Mouse (Mus musculus) 416B (cell line): ENCODE measurements around the gene Ctss.
"Not testable (repeated sequence)": the region's sequence is repeated elsewhere in the genome, so short reads cannot be mapped to it uniquely, and the experiment has no call there.

ENCODE experiments used
- DNase-seq: peaks from one replicate; pipeline ENCODE4 v3.0.0; 2011; ENCODE audit warnings: low read depth

Gene Ctss

DNA sequence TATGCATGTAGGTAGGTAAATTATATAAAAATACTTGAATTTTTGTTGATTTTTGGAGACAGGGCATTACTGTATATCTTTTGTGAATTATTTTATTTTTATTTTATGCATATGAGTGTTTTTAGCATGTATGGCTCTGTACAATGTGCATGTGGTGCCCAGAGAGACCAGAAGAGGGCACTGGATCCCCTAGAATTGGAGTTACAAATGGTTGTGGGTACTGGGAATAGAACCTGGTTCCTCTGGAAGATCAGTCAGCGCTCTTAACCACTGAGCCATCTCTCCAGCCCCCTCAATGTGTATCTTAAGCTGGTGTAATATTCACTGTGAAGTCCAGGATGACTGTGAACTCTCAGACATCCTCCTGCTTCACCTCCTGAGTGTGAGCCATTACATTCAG lies 8.3 kb downstream of the Ctss start:
- no peak for DNase-seq

DNA sequence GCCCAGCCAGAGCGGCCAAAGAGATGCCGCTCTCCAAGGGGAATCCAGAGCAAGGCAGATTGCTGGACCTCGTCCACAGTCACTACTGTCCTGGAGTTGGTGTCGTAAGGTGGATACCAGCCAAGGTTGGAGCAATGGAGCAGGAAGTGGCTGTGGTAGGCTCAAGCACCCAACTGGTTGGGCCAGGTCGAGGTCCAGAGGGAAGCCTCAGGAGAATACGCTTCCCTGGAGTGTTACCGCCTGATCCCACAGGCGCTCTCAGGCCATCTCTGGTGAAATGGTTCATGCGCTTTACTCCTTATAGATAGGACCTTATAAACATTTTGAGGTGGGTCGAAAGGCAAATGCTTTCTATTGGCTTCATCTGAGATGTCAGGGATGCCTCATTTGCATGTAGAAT lies 12.3 kb downstream of the Ctss start:
- DNase-seq: no peak

DNA sequence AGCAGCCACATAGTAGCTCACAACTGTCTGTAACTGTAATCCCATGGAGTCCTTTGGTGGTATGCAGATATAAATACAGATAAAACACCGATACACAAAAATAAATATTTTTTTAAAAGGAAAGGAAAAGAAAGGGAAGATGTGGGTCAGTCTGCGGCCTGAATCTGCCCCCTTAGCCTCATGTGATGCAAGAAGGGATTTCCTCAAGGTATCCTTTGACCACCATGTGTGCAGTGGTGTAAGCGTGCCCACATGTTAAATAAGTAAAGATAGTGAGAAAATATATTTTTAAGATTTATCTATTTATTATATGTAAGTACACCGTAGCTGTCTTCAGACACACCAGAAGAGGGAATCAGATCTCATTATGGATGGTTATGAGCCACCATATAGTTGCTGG lies 13.3 kb downstream of the Ctss start:
- peak; percentile 60 for DNase-seq

DNA sequence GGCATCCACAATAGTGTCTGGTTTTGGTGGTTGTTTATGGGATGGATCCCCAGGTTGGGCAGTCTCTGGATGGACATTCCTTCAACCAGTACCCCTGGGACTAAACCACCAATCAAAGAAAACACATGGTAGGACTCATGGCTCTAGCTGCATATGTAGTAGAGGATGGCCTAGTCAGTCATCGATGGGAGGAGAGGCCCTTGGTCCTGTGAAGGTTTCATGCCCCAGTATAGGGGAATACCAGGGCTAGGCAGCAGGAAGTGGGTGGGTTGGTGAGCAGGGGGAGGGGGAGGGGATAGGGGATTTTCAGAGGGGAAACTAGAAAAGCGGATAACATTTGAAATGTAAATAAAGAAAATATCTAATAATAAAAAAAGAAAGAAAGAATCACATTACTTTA lies 14.6 kb downstream of the Ctss start:
- not testable (repeated sequence) for DNase-seq

DNA sequence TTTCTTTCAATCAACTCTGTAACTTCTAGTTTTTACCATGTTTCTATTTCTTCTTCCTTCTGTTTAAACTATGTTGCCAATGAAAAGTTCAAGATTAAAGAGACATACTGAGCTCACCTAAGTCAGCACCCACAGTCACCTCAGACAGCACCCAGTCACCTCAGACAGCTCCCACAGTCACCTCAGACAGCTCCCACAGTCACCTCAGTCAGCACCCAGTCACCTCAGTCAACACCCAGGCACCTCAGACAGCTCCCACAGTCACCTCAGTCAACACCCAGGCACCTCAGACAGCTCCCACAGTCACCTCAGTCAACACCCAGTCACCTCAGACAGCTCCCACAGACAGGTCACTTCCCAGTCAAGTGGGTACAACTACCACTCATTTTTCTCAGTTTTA lies 15.6 kb downstream of the Ctss start:
- DNase-seq: no peak

DNA sequence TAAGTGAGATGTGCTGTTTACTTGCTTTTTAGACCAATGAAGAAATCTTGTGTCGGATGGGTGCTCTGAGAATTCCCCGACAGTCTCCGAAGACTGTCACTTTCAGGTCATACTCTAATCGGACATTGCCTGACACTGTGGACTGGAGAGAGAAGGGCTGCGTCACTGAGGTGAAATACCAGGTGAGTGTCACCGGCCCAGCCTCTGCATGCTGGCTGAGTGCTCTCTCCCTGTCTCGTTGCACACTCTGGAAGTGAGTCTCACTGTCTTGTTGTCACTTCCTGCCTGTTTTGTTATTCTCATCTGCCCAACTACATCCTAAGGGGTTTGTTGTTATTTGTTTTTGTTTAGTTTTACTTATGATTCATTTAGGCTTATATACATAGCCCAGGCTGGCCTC lies 16.4 kb downstream of the Ctss start:
- DNase-seq: no peak

DNA sequence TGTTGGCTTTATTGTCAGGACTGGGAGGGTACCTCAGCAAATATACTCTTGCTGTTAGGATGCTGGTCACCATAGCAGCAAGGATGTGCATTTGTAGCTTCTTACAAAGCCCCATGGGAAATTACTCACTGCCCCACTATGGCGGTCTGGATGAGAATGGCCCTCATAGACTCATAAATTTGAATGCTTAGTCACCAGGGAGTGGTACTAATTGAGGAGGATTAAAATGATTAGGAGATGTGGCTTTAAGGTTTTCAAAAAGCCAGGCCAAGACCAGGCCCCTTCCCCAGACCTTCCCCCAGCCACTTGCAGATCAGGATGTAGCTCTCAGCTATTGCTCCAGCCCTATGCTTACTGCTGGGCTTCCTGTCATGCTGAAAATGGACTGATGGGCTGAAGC lies 23.6 kb downstream of the Ctss start:
- DNase-seq: no peak

DNA sequence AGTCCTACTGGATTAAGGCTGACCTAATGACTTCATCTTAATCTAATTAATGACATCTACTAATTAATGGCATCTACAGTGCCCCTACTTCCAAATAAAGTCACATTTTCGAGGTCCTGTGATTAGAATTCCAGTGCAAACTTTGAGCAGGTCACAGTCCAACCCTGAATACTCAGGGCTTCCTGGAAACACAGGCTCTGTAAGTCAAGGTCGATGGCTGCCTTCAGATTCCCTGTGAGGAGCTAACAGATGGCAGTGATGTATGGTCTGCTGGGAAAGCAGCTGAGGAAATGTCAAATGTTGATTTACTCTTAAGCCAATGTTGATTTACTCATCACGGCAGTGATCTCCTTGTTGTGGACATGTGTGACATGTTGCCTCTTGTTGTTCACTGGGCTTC lies 27.4 kb downstream of the Ctss start:
- no peak for DNase-seq

DNA sequence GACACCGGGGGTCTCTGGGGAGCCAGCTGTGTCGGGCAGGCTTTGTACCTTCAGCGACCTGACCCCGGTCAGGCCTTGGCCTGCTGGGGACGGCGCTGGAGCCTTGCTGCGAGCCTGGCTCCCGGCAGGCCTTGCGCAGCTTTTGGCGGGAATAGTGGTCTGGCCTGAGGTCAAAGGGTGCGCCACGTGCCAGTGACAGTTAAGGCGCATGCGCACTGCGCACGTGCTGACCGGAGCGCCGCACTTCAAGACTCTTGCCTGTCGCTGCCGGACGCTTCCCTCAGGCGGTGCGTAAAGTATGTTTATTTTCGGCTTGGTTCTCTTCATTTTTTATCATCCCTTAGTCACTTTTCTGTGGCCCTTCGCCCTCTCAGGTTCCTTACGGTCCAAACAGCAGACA lies 32.9 kb downstream of the Ctss start, which contains the start of gene Hormad1:
Gene Hormad1 (plus strand): TSS at position 241 of the 400 bp plus-strand sequence.
- no peak for DNase-seq

DNA sequence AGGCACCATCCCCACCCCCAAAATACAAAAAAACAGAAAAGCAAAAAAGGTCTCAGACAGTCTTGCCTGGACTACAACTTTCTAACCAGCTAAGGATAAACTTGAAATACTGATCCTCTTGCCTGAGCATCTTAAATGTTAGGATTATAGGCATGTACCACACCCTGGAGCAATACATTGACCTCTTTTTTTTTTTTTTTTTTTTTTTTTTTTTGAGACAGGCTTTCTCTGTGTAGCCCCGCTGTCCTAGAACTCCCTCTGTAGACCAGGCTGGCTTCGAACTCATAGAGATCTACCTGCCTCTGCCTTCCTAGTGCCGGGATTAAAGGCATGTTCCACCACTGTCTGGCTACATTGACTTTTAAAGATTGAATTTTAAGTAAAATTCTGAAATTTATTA lies 34.2 kb downstream of the Ctss start:
- DNase-seq: no peak

DNA sequence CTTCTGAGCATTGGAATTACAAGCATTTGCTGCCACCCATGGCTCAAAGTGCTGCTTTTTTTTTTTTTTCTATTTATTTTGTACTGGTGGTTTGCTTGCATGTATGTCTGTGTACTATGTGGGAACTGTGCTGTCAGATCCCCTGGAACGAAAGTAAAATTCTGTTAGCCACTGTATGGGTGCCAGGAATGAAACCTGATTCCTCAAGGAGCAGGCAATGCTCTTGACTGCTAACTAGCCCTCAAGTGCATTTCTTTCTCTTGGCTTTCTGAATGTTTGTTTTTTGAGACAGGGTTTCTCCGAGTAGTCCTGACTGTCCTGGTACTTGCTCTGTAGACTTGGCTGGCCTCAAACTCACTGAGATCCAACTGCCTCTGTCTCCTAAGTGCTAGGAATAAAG lies 35.2 kb downstream of the Ctss start:
- DNase-seq: no peak

DNA sequence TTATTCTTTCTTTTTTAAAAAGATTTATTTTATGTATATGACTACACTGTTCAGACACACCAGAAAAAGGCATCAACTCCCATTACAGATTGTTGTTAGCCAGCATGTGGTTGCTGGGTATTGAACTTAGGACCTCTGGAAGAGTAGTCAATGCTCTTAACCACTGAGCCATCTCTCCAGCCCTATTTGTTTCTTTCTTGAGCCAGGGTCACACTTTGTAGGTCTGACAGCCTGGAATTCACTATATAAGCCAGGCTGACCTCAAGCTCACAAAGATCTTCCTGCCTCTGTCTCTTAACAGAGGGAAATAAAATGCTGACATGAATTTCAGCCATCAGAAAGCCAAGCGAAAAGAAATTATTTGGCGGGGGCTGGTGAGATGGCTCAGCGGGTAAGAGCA lies 43.0 kb downstream of the Ctss start:
- DNase-seq: no peak

DNA sequence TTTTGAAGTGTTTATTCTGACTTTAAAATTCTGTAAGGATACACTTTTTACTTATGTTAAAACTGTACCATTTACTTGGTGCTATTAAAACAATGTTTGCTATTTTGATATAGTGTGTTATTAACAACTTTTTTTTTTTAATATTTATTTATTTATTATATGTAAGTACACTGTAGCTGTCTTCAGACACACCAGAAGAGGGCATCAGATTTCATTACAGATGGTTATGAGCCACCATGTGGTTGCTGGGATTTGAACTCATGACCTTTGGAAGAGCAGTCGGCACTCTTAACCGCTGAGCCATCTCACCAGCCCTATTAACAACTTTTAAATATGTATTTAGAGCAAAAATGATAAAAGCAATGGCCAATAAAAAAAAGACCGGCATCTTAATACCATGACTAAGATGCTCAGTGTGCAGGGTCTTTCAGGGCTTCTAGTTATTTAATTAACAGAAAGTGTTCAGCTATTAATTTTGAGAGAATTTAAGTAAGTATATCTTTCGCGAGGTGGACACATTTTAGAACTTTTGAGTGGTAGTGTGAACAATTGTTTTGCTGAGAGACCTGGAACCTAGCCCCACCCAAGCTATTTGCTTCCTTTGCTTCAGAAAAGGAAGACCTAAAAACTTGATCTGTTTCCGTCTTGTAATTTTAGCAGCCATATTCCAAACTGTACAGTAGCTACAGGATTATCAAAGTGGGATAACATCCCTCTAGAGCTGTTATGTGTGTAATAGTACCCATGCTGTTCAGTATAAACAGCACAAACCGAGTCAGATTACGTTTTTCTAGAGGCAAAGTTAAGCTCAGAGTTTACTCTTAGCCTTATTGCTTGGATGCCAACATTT lies 61.4 kb downstream of the Ctss start:
- DNase-seq: no peak

DNA sequence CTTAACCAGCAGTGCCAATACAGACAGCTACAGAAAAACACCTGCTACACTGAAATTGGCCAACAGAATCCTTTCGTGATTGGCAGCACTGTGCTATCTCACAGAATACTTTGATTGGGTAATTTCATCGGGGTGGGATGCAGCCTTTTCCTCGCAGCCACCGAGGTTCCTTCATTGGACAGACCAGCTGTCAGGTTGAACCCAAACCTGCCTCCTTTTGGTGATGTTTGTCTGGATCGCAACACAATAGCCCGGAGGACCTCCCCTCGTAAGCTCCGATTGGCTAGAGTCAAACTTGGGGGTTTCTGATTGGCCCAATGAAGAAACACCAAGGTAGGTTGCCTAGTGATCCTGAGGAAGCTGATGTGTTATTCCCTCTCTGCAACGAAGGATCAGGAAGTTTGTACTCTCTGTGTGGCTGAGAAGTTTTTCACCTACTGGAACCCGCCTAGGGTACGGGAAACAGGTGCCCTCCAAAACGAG lies 62.1 kb downstream of the Ctss start, which contains the start of gene Golph3l:
Gene Golph3l (plus strand): TSS at position 331 of the 483 bp plus-strand sequence.
- peak; percentile 100 for DNase-seq

DNA sequence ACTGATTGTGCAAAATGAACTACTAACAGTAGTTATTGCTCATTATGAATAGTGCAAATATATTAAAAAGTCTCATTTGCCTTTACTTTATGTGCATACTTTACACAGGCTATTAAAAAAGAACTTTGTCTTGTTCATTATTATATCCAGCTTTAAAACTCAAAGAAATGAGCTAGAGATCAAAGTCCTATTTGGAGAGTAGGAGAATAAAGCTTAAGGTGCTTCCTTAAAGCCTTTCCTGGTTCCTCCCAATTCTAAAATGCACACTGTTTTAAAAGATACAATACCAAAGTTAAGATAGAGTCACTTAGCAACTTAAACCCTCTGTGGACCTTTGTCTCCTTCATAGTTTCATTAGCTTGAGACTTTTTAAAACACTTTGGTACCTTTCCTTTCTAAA lies 72.1 kb downstream of the Ctss start:
- no peak for DNase-seq

DNA sequence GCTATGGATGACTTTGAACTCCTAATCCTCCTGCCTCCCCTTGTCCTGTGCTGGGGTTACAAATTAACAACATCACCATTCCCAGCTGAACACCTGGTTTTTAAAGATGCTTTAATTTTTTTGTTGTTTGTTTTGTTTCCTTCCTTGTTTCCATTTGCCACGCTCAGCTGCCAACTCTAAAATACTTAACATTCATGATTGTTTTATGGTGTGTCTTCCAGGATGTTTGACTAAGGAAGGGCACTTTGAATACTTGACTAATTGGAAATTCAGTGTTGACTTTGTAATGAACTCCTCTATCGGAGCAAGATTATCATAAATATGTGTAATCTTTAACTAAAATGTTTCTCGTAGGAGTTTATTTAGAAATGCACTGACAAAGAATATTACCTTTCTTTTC lies 74.7 kb downstream of the Ctss start:
- DNase-seq: no peak
